Mouse (Mus musculus): ENCODE measurements around the gene Cpsf4l. TPM values are rescaled to one million over a fixed set of nuclear protein-coding genes. Genes with fewer than 3 reads are reported as not detected.
A peak's percentile ranks its signal among the peaks of the same experiment; 100 is the strongest.

Cpsf4l gene
- polyA plus RNA-seq, 1 experiment = not detected

- no peaks in the 10 kb centered on the region for H3K27me3 ChIP-seq (ENCODE audit: control insufficient read depth)
- H3K4me1 ChIP-seq (ENCODE audit: control insufficient read depth) = peaks cover 11% of the 10 kb centered on the region
- H3K4me3 ChIP-seq (replicated peaks) = no peak overlapping the region
- TF ChIP-seq TAL1 (IDR thresholded peaks at IDR 0.05; ENCODE audit: low read length) (no peak), GATA1 (IDR thresholded peaks at IDR 0.05; ENCODE audit: low read length) (no peak)
- peaks cover 1% of the 10 kb centered on the region for H3K9me3 ChIP-seq (ENCODE audit: control insufficient read depth, low read length)
- peaks cover 87% of the 10 kb centered on the region for H3K36me3 ChIP-seq (ENCODE audit: control insufficient read depth)
Measured at GRCm38 (mm10) chr11:113691851-113692250, 18.0 kb downstream of the Cpsf4l start.

GRCm38 (mm10) chr11:113691318-113691717, 18.5 kb downstream of the Cpsf4l start:
- Histone ChIP-seq H3K9me3 (ENCODE audit: control insufficient read depth, low read length) (no peaks in the 10 kb centered on the region; the same call in 1 of the 2 replicates), H3K4me1 (ENCODE audit: control insufficient read depth) (peaks cover 17% of the 10 kb centered on the region), H3K4me3 (replicated peaks) (no peak overlapping the region), H3K36me3 (ENCODE audit: control insufficient read depth) (peaks cover 90% of the 10 kb centered on the region), H3K27me3 (ENCODE audit: control insufficient read depth) (no peaks in the 10 kb centered on the region)
- TF ChIP-seq GATA1 (IDR thresholded peaks at IDR 0.05; ENCODE audit: low read length) (no peak), TAL1 (IDR thresholded peaks at IDR 0.05; ENCODE audit: low read length) (no peak)

GRCm38 (mm10) chr11:113690506-113690905, 19.3 kb downstream of the Cpsf4l start:
- TF ChIP-seq GATA1 (IDR thresholded peaks at IDR 0.05; ENCODE audit: low read length) (no peak), TAL1 (IDR thresholded peaks at IDR 0.05; ENCODE audit: low read length) (no peak)
- Histone ChIP-seq H3K4me1 (ENCODE audit: control insufficient read depth) (peaks cover 20% of the 10 kb centered on the region), H3K4me3 (replicated peaks) (no peak overlapping the region), H3K36me3 (ENCODE audit: control insufficient read depth) (peaks cover 87% of the 10 kb centered on the region), H3K27me3 (ENCODE audit: control insufficient read depth) (no peaks in the 10 kb centered on the region), H3K9me3 (ENCODE audit: control insufficient read depth, low read length) (no peaks in the 10 kb centered on the region; the same call in 1 of the 2 replicates)

GRCm38 (mm10) chr11:113687031-113687430, 22.8 kb downstream of the Cpsf4l start:
- no peak overlapping the region for H3K4me3 ChIP-seq (replicated peaks)
- H3K9me3 ChIP-seq (ENCODE audit: control insufficient read depth, low read length) = no peaks in the 10 kb centered on the region
- H3K27me3 ChIP-seq (ENCODE audit: control insufficient read depth) = no peaks in the 10 kb centered on the region
- TF ChIP-seq TAL1 (IDR thresholded peaks at IDR 0.05; ENCODE audit: low read length) (no peak), GATA1 (IDR thresholded peaks at IDR 0.05; ENCODE audit: low read length) (no peak)
- peaks cover 39% of the 10 kb centered on the region for H3K4me1 ChIP-seq (ENCODE audit: control insufficient read depth)
- peaks cover 58% of the 10 kb centered on the region for H3K36me3 ChIP-seq (ENCODE audit: control insufficient read depth)

GRCm38 (mm10) chr11:113684707-113685426, 24.9 kb downstream of the Cpsf4l start:
- Histone ChIP-seq H3K4me1 (ENCODE audit: control insufficient read depth) (peaks cover 51% of the 10 kb centered on the region), H3K36me3 (ENCODE audit: control insufficient read depth) (peaks cover 48% of the 10 kb centered on the region), H3K27me3 (ENCODE audit: control insufficient read depth) (no peaks in the 10 kb centered on the region), H3K4me3 (replicated peaks) (peak overlapping the region; percentile 100), H3K9me3 (ENCODE audit: control insufficient read depth, low read length) (no peaks in the 10 kb centered on the region)
- TF ChIP-seq GATA1 (IDR thresholded peaks at IDR 0.05; ENCODE audit: low read length) = no peak
- TF ChIP-seq TAL1 (IDR thresholded peaks at IDR 0.05; ENCODE audit: low read length) = no peak

- H3K4me3 ChIP-seq (replicated peaks) = peak within 1 kb of the TSS; percentile 100
- no peaks in the 10 kb centered on the region for H3K27me3 ChIP-seq (ENCODE audit: control insufficient read depth)
- no peaks in the 10 kb centered on the region for H3K9me3 ChIP-seq (ENCODE audit: control insufficient read depth, low read length)
- TF ChIP-seq GATA1 (IDR thresholded peaks at IDR 0.05; ENCODE audit: low read length) (no peak), TAL1 (IDR thresholded peaks at IDR 0.05; ENCODE audit: low read length) (no peak)
- H3K4me1 ChIP-seq (ENCODE audit: control insufficient read depth) = peaks cover 58% of the 10 kb centered on the region
- peaks cover 48% of the 10 kb centered on the region for H3K36me3 ChIP-seq (ENCODE audit: control insufficient read depth)
Measured at GRCm38 (mm10) chr11:113683957-113684706, 25.7 kb downstream of the Cpsf4l start, which contains the start of the genes Fam104a and D11Wsu47e. Gene Fam104a (minus strand): TSS chr11:113684155. Gene D11Wsu47e (plus strand): TSS chr11:113684412.

GRCm38 (mm10) chr11:113683627-113683956, 26.2 kb downstream of the Cpsf4l start:
- no peaks in the 10 kb centered on the region for H3K9me3 ChIP-seq (ENCODE audit: control insufficient read depth, low read length)
- peak overlapping the region; percentile 100 for H3K4me3 ChIP-seq (replicated peaks)
- no peaks in the 10 kb centered on the region for H3K27me3 ChIP-seq (ENCODE audit: control insufficient read depth)
- H3K36me3 ChIP-seq (ENCODE audit: control insufficient read depth) = peaks cover 47% of the 10 kb centered on the region
- no peak for TF ChIP-seq TAL1 (IDR thresholded peaks at IDR 0.05; ENCODE audit: low read length)
- no peak for TF ChIP-seq GATA1 (IDR thresholded peaks at IDR 0.05; ENCODE audit: low read length)
- H3K4me1 ChIP-seq (ENCODE audit: control insufficient read depth) = peaks cover 62% of the 10 kb centered on the region

GRCm38 (mm10) chr11:113682897-113683626, 26.8 kb downstream of the Cpsf4l start:
- no peak for TF ChIP-seq GATA1 (IDR thresholded peaks at IDR 0.05; ENCODE audit: low read length)
- TF ChIP-seq TAL1 (IDR thresholded peaks at IDR 0.05; ENCODE audit: low read length) = no peak
- Histone ChIP-seq H3K27me3 (ENCODE audit: control insufficient read depth) (no peaks in the 10 kb centered on the region), H3K4me3 (replicated peaks) (peak overlapping the region; percentile 100), H3K9me3 (ENCODE audit: control insufficient read depth, low read length) (no peaks in the 10 kb centered on the region), H3K4me1 (ENCODE audit: control insufficient read depth) (peaks cover 67% of the 10 kb centered on the region), H3K36me3 (ENCODE audit: control insufficient read depth) (peaks cover 47% of the 10 kb centered on the region)

GRCm38 (mm10) chr11:113681979-113682378, 27.8 kb downstream of the Cpsf4l start:
- H3K4me3 ChIP-seq (replicated peaks) = peak overlapping the region; percentile 100
- H3K36me3 ChIP-seq (ENCODE audit: control insufficient read depth) = peaks cover 49% of the 10 kb centered on the region
- no peaks in the 10 kb centered on the region for H3K27me3 ChIP-seq (ENCODE audit: control insufficient read depth)
- no peaks in the 10 kb centered on the region for H3K9me3 ChIP-seq (ENCODE audit: control insufficient read depth, low read length)
- no peak for TF ChIP-seq TAL1 (IDR thresholded peaks at IDR 0.05; ENCODE audit: low read length)
- TF ChIP-seq GATA1 (IDR thresholded peaks at IDR 0.05; ENCODE audit: low read length) = no peak
- peaks cover 73% of the 10 kb centered on the region for H3K4me1 ChIP-seq (ENCODE audit: control insufficient read depth)

All from erythroblast, embryonic 14.5 days (primary cell).